ENCODE assay signal across 8 mouse cellular contexts in genomic region chr16:33891561-33892281, GRCm38 (mm10).
A peak's percentile ranks its signal among the peaks of the same experiment; 100 is the strongest.
DNase-seq lines count a peak whose midpoint lies in the region; ATAC-seq lines count a peak whose summit lies in the region.

No protein-coding gene starts in this region.

- H3K9ac ChIP-seq in liver, embryonic 13.5 days = no peak overlapping the region

- no peak for ATAC-seq in liver, embryonic 13.5 days (ENCODE audit: low read depth)

- H3K4me3 ChIP-seq in liver, embryonic 13.5 days (replicated peaks) = no peak overlapping the region

- H3K9me3 ChIP-seq in liver, embryonic 13.5 days (replicated peaks) = no peaks in the 10 kb centered on the region

- DNase-seq in 3T3-L1 (ENCODE audit: low read depth, low spot score) (peak; percentile 97), R1 (ENCODE audit: low read depth, low spot score) (peak; percentile 82)
- peak; percentile 60 for DNase-seq in embryo, embryonic 10.5 days (ENCODE audit: low spot score)
- DNase-seq in heart, adult 8-10 months (ENCODE audit: low spot score) = peak; percentile 89
- peak; percentile 94 for DNase-seq in kidney, adult 9 months
- no peak for DNase-seq in liver, embryonic 13.5 days
- peak; percentile 84 for DNase-seq in ovary, adult 18-20 months (ENCODE audit: low spot score)
- DNase-seq in yolk sac, embryonic 10.5 days (ENCODE audit: low spot score) = peak; percentile 52

- H3K4me2 ChIP-seq in liver, embryonic 13.5 days = 0 out of 2 replicates have a peak overlapping the region, but pooled peaks have one; percentile 8

- H3K27ac ChIP-seq in liver, embryonic 13.5 days = peak overlapping the region; percentile 47

- no peaks in the 10 kb centered on the region for H3K27me3 ChIP-seq in liver, embryonic 13.5 days

- H3K4me1 ChIP-seq in liver, embryonic 13.5 days (replicated peaks) = peaks cover 65% of the 10 kb centered on the region

- WGBS in liver, embryonic 13.5 days (ENCODE audit: insufficient replicate concordance) = 36% methylated on average over 14 of the region's 14 CpGs

- H3K36me3 ChIP-seq in liver, embryonic 13.5 days = no peaks in the 10 kb centered on the region
